Mouse (Mus musculus) T-cell, adult 2 months (primary cell): Measurements from ENCODE around the gene Gm3415.
"Not testable (repeated sequence)": the region's sequence is repeated elsewhere in the genome, so short reads cannot be mapped to it uniquely, and the experiment has no call there.

Experiments
- DNase-seq: peaks from one replicate; pipeline ENCODE4 v3.0.0; 2022; ENCODE audit warnings: low spot score

Gene Gm3415

GRCm38 (mm10) chr5:146599216-146599615 is 43.3 kb downstream of the Gm3415 start:
- DNase-seq, result not testable (repeated sequence)

- DNase-seq, result no peak
Measured at GRCm38 (mm10) chr5:146599970-146600369, 44.0 kb downstream of the Gm3415 start.

GRCm38 (mm10) chr5:146606221-146606620 is 50.3 kb downstream of the Gm3415 start:
- no peak for DNase-seq

- DNase-seq, result no peak
Measured at GRCm38 (mm10) chr5:146606895-146607294, 51.0 kb downstream of the Gm3415 start.

GRCm38 (mm10) chr5:146607816-146608215 is 51.9 kb downstream of the Gm3415 start:
- no peak for DNase-seq
